Comparison of ENCODE assay signal across 7 mouse cellular contexts in genomic region chr12:99561333-99561766, GRCm38 (mm10). TPM values are rescaled to one million over a fixed set of nuclear protein-coding genes. Genes with fewer than 3 reads are reported as not detected.
A peak's percentile ranks its signal among the peaks of the same experiment; 100 is the strongest.
DNase-seq lines count a peak whose midpoint lies in the region; ATAC-seq and TF ChIP-seq lines count a peak whose summit lies in the region.

No protein-coding gene starts in this region.

- TF ChIP-seq POLR2A in thymus, adult 2 months (IDR thresholded peaks at IDR 0.05; ENCODE audit: control insufficient read depth, extremely low read depth, insufficient read depth, low read length, poor library complexity) = no peak

- H3K27me3 ChIP-seq in thymus, adult 2 months (ENCODE audit: control insufficient read depth, insufficient read depth, low read length) = no peaks in the 10 kb centered on the region
- no peaks in the 10 kb centered on the region for H3K27me3 ChIP-seq in intestine, embryonic 16.5 days (replicated peaks; ENCODE audit: control insufficient read depth, insufficient read depth, low read length)

- H3K36me3 ChIP-seq in thymus, adult 2 months (ENCODE audit: control insufficient read depth, insufficient read depth, low read length) = no peaks in the 10 kb centered on the region
- H3K36me3 ChIP-seq in intestine, embryonic 16.5 days (ENCODE audit: control insufficient read depth, insufficient read depth, low read length) = no peaks in the 10 kb centered on the region

- no peaks in the 10 kb centered on the region for H3K9me3 ChIP-seq in intestine, embryonic 16.5 days (ENCODE audit: control insufficient read depth, low read length)

- H3K27ac ChIP-seq in thymus, adult 2 months (ENCODE audit: control insufficient read depth, insufficient read depth, low read length) = peak overlapping the region; percentile 80
- no peak overlapping the region for H3K27ac ChIP-seq in intestine, embryonic 16.5 days (ENCODE audit: low read length)

- peaks cover 31% of the 10 kb centered on the region for H3K4me1 ChIP-seq in thymus, adult 2 months (replicated peaks; ENCODE audit: control insufficient read depth, insufficient read depth, low read length)
- peaks cover 14% of the 10 kb centered on the region for H3K4me1 ChIP-seq in intestine, embryonic 16.5 days (ENCODE audit: control insufficient read depth, insufficient read depth, low read length)

- ATAC-seq in intestine, embryonic 16.5 days = no peak

- DNase-seq in thymus, adult 2 months = no peak
- no peak for DNase-seq in thymus, adult 18-20 months
- DNase-seq in fibroblast of lung, adult 2 months (ENCODE audit: low read depth) = peak; percentile 88
- DNase-seq in naive thymus-derived CD4-positive, alpha-beta T cell, adult 2 months (ENCODE audit: low read depth) = peak; percentile 55
- DNase-seq in urinary bladder, postnatal 25 days (ENCODE audit: low spot score) = no peak
- DNase-seq in gastrocnemius, adult 8-10 months (ENCODE audit: low spot score in 2 of 2) = no peak

- H3K4me3 ChIP-seq in thymus, adult 2 months (ENCODE audit: control insufficient read depth, insufficient read depth, low read length) = peak overlapping the region; percentile 9; the same call in 1 of the 2 replicates
- peak overlapping the region; percentile 82; the same call in 1 of the 2 replicates for H3K4me3 ChIP-seq in intestine, embryonic 16.5 days (ENCODE audit: low read length)

- TF ChIP-seq CTCF in thymus, adult 2 months (IDR thresholded peaks at IDR 0.05; ENCODE audit: borderline replicate concordance, control insufficient read depth, extremely low read depth, insufficient read depth, low read length, poor library complexity) = no peak

- H3K9ac ChIP-seq in intestine, embryonic 16.5 days (ENCODE audit: low read depth, low read length) = no peak overlapping the region

- peak overlapping the region; percentile 87 for H3K4me2 ChIP-seq in intestine, embryonic 16.5 days (ENCODE audit: low read depth, low read length)

- WGBS in thymus, adult 2 months = 4% methylated on average over 3 of the region's 3 CpGs
- 34% methylated on average over 3 of the region's 3 CpGs for WGBS in intestine, embryonic 16.5 days

RNA-seq across cellular contexts. Expression of gene Foxn3, which starts 2.0 kb away (rescaled TPM):
- polyA plus RNA-seq in thymus, adult 2 months (2012; rRNA removed) = 71.3 and 90.9 TPM in 2 replicates
- polyA plus RNA-seq in intestine, embryonic 16.5 days (2015; fragmentation: Nextera tagmentation; extraction: Ambion mirVana) = 43.0 and 45.2 TPM in 2 replicates
- 100 to 1,000 TPM; 171 to 255 (median 210) TPM for total RNA-seq in gastrocnemius, adult 8-10 months (2022)

Comparison
In these comparisons a context has a peak if more than half of its experiments do, and no peak if none do; other contexts are left out.
1. DNase-seq: peak in fibroblast of lung, adult 2 months (single experiment) and naive thymus-derived CD4-positive, alpha-beta T cell, adult 2 months (single experiment); none in thymus, adult 2 months (single experiment), thymus, adult 18-20 months (0 of 2), urinary bladder, postnatal 25 days (single experiment) and gastrocnemius, adult 8-10 months (0 of 2).